Mouse (Mus musculus) C2C12 (cell line): Measurements from ENCODE around the gene Bricd5. TPM values are rescaled to one million over a fixed set of nuclear protein-coding genes. Genes with fewer than 3 reads are reported as not detected.
"Not testable (repeated sequence)": the region's sequence is repeated elsewhere in the genome, so short reads cannot be mapped to it uniquely, and the experiment has no call there.

Source experiments
- H3K27me3 ChIP-seq: one replicate; pipeline ENCODE4 v1.6.1; 2011; ENCODE audit not compliant: control insufficient read depth, insufficient read depth, insufficient read length
- H3K36me3 ChIP-seq: one replicate; pipeline ENCODE4 v1.6.1; 2011; ENCODE audit not compliant: control insufficient read depth, insufficient read depth
- H3K4me3 ChIP-seq: one replicate; pipeline ENCODE4 v1.5.1; 2011; ENCODE audit warnings: mild to moderate bottlenecking, control low read depth; ENCODE audit not compliant: poor library complexity, insufficient read depth, severe bottlenecking
- H3K79me2 ChIP-seq: one replicate; pipeline ENCODE4 v1.6.1; 2011; ENCODE audit not compliant: control insufficient read depth, insufficient read depth
- H3K79me3 ChIP-seq: one replicate; pipeline ENCODE4 v1.6.1; 2011; ENCODE audit warnings: low read depth, control low read depth
- H3ac ChIP-seq: one replicate; pipeline ENCODE3; 2011; ENCODE audit warnings: low read depth; ENCODE audit not compliant: control insufficient read depth, insufficient read length
- CEBPB ChIP-seq: IDR thresholded peaks from one replicate; pipeline ENCODE4 v1.6.1; 2011; ENCODE audit warnings: low read depth, mild to moderate bottlenecking, control low read depth, moderate library complexity
- CTCF ChIP-seq: IDR thresholded peaks from one replicate; pipeline ENCODE4 v1.5.1; 2011; ENCODE audit not compliant: control insufficient read depth, insufficient read depth, insufficient read length
- FOSL1 ChIP-seq: IDR thresholded peaks from one replicate; pipeline ENCODE4 v1.8.0; 2011; ENCODE audit warnings: mild to moderate bottlenecking, low read length; ENCODE audit not compliant: poor library complexity, insufficient read depth, severe bottlenecking
- MAX ChIP-seq: IDR thresholded peaks from one replicate; pipeline ENCODE4 v1.6.1; 2011; ENCODE audit warnings: mild to moderate bottlenecking, control low read depth
- MYOD1 ChIP-seq: IDR thresholded peaks from one replicate; pipeline ENCODE4 v1.6.1; 2011; ENCODE audit warnings: low read depth; ENCODE audit not compliant: control insufficient read depth, insufficient read length
- MYOG ChIP-seq: IDR thresholded peaks from one replicate; pipeline ENCODE4 v1.6.1; 2011; ENCODE audit not compliant: control insufficient read depth, insufficient read length; ENCODE audit errors: extremely low read depth
- USF1 ChIP-seq: IDR thresholded peaks from one replicate; pipeline ENCODE4 v1.6.1; 2011; ENCODE audit warnings: low read depth, mild to moderate bottlenecking, control low read depth, moderate library complexity
- long read RNA-seq, 2 experiments: library from polyadenylated mRNA; unstranded; transcript quantifications; one replicate each; pipeline ENCODE4 v2.0.0; 2019 to 2020
- polyA plus RNA-seq: library from polyadenylated mRNA; unstranded; fragments of >200 nt; fragmentation: generic; extraction: Trizol; gene quantifications from one replicate; pipeline ENCODE4 v1.2.1, GENCODE M21; 2012; ENCODE audit warnings: missing spikeins

The Bricd5 gene
- polyA plus RNA-seq = 0.06 TPM
- long read RNA-seq, experiment 1 = 0 reads
- long read RNA-seq, experiment 2 = 0 reads

- Histone ChIP-seq H3K27me3 (no peaks in the 10 kb centered on the region), H3K79me3 (peaks cover 20% of the 10 kb centered on the region), H3K36me3 (peaks cover 47% of the 10 kb centered on the region), H3K79me2 (peaks cover 40% of the 10 kb centered on the region), H3ac (no peak within 1 kb of the TSS), H3K4me3 (no peak within 1 kb of the TSS)
- TF ChIP-seq MAX (no peak), CEBPB (no peak), CTCF (no peak), MYOD1 (no peak), MYOG (no peak), USF1 (no peak), FOSL1 (no peak)
These were observed at the start of gene Bricd5 for GRCm38 (mm10) chr17:24473612-24474275. Gene Bricd5 (plus strand): TSS chr17:24473884.

DNA sequence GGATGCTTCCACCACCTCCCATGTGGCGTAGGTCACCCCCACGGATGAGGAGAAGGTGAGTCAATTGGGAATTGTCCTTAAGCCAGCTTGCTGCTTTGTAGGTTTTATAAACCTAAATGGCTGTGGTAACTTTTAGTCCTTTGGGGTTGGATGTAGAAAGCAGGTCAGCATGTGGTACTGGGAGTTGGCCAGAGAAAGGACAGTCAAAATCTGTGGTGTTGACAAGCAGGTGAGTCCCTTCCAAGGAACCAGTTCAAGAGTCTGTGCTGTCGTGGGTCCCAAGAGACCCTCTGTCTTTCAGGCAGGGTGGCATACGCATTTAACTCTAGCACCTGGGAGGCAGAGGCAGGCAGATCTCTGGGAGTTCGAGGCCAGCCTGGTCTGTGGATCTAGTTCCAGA lies 49.2 kb upstream of the Bricd5 start:
- Histone ChIP-seq H3K79me3 (peaks cover 24% of the 10 kb centered on the region), H3K79me2 (peaks cover 60% of the 10 kb centered on the region), H3K27me3 (no peaks in the 10 kb centered on the region), H3ac (no peak overlapping the region), H3K36me3 (peaks cover 47% of the 10 kb centered on the region), H3K4me3 (no peak overlapping the region)
- no peak for TF ChIP-seq CEBPB

DNA sequence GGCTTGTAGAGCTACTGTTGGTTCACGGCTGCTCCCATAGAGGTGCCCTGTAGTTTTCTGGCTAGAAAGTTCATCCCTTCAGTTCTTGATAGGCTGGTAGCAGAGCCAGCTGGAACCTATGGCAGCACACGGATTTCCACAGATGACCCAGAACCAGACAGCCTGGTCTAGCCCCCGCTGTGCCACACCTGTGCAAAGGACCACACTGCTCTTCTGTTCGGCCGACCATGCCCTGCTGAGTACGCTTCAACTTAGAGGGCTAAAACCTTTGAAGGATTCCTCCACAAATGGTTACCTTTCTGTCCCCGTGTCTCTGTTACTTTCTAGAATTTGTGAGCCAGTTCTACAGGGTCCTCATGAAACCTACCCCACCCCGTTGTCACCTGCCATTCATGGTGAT lies 48.4 kb upstream of the Bricd5 start:
- Histone ChIP-seq H3K79me2 (peaks cover 57% of the 10 kb centered on the region), H3K79me3 (peaks cover 19% of the 10 kb centered on the region), H3K36me3 (peaks cover 39% of the 10 kb centered on the region)
- H3K27me3 ChIP-seq, H3ac ChIP-seq, H3K4me3 ChIP-seq: not testable (repeated sequence)

- H3K79me3 ChIP-seq = peaks cover 16% of the 10 kb centered on the region
- no peaks in the 10 kb centered on the region for H3K27me3 ChIP-seq
- H3K36me3 ChIP-seq = peaks cover 33% of the 10 kb centered on the region
- TF ChIP-seq MYOD1 = peak; percentile 42
- TF ChIP-seq CTCF = no peak
- no peak for TF ChIP-seq CEBPB
- TF ChIP-seq USF1 = no peak
- peaks cover 57% of the 10 kb centered on the region for H3K79me2 ChIP-seq
- peak overlapping the region; percentile 60 for H3K4me3 ChIP-seq
- no peak overlapping the region for H3ac ChIP-seq
These were observed 47.8 kb upstream of the Bricd5 start for GRCm38 (mm10) chr17:24425905-24426304.

- Histone ChIP-seq H3K79me2 (peaks cover 56% of the 10 kb centered on the region), H3K4me3 (peak within 1 kb of the TSS; percentile 60), H3K36me3 (peaks cover 26% of the 10 kb centered on the region), H3K79me3 (peaks cover 14% of the 10 kb centered on the region), H3K27me3 (no peaks in the 10 kb centered on the region), H3ac (peak within 1 kb of the TSS; percentile 93)
- TF ChIP-seq MAX = peak; percentile 83
- TF ChIP-seq MYOD1 = no peak
These were observed 47.1 kb upstream of the Bricd5 start, which contains the start of gene Eci1 for GRCm38 (mm10) chr17:24426471-24427169. Gene Eci1 (plus strand): TSS chr17:24426641.

GRCm38 (mm10) chr17:24427170-24427557 lies 46.5 kb upstream of the Bricd5 start:
- H3K4me3 ChIP-seq = peak overlapping the region; percentile 60

More at GRCm38 (mm10) chr17:24427170-24427557, 46.5 kb upstream of the Bricd5 start:
- H3ac ChIP-seq = peak overlapping the region; percentile 46
- peaks cover 14% of the 10 kb centered on the region for H3K79me3 ChIP-seq
- peaks cover 20% of the 10 kb centered on the region for H3K36me3 ChIP-seq
- no peaks in the 10 kb centered on the region for H3K27me3 ChIP-seq
- H3K79me2 ChIP-seq = peaks cover 51% of the 10 kb centered on the region
- TF ChIP-seq USF1 = no peak
- no peak for TF ChIP-seq MYOD1
- no peak for TF ChIP-seq FOSL1
